Mouse (Mus musculus) frontal cortex, postnatal 36 days (tissue): ENCODE measurements around the gene Tmem258.

ENCODE experiments used
- DNase-seq, 2 experiments: peaks; one replicate each; pipeline ENCODE4 v3.0.0; 2022; ENCODE audit warnings: low spot score in 2 of 2

Gene Tmem258

GRCm38 (mm10) chr19:10223561-10223960 is 19.7 kb downstream of the Tmem258 start:
- DNase-seq, result no peak

DNA sequence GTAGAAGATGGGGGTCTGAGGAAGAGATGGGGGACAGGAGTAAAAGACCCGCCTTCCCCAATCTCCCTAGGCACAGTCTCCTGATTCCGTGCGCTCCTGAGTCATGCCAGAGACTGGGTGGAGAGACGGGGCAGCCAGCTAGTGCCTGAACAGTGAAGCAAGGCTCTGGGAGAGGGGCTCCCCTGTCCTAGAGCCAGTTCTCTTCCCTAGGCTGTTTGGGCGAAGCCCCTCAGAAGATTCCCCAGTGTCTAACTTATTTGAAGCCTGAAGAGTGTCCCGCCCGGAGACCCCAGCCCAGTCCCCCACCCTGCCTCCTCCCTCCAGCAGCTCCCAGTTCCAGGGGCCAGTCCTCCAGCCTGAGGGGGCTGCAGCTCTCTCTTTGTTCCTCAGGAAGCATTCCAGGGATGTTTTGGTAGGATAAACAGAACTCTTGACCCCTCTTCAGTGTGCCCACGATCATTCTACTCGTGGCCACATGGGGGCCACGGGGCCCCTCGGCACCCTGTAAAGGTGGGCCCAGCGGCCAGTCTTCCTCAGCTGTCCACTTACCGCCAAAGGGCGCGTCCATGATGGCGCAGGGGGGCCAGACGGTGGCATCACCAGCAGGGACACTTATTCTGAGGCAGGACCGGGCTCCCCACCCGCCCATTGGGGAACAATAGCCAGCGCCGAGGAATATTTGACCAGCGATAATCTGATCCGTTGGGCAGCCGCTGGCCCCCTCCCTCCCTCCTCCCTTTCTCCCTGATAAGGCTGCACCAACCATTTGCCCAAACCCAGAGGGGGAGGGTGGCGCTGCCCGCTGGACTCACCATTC is 21.0 kb downstream of the Tmem258 start:
- no peak for DNase-seq

- DNase-seq, result no peak
These were observed 22.0 kb downstream of the Tmem258 start for GRCm38 (mm10) chr19:10225767-10226166.

DNA sequence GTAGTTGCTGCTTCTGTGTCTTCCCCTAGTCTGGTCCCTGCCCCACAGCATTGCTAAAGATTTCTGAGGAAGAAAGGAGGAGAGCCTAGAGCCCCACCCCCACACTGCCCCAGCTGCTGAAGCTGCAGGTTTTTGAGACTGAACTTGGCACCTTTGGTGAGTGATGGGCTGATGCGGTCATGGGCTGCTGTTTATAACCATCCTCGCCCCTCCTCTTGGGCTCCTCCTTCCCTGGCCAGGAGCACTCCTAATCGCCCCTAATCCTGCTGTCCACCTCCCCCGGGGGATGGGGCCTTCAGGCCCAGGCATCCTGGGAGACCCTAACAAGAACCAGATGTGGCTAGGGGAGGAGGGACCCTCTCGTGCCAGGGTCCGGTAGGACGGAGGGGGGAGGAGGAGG is 27.2 kb downstream of the Tmem258 start:
- DNase-seq, result no peak

DNA sequence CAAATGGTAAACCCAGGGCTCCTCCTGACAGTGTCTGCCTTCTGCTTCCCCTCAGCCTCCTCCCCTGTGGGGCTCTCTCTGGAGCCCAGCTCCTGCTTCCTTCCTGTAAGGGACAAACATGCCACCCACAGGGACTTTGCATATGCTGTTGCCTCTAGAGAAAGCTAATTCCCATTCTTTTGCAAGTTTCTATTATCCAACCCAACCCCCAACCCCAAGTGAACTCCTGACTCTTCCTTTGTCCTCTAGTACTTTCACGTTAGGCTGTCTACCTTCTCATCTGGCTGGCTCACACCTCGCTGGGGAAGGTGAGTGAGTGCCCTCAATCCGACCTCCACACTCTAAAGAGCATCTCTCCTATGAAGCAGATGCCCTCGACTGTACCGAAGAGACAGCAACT is 28.1 kb downstream of the Tmem258 start:
- no peak for DNase-seq

DNA sequence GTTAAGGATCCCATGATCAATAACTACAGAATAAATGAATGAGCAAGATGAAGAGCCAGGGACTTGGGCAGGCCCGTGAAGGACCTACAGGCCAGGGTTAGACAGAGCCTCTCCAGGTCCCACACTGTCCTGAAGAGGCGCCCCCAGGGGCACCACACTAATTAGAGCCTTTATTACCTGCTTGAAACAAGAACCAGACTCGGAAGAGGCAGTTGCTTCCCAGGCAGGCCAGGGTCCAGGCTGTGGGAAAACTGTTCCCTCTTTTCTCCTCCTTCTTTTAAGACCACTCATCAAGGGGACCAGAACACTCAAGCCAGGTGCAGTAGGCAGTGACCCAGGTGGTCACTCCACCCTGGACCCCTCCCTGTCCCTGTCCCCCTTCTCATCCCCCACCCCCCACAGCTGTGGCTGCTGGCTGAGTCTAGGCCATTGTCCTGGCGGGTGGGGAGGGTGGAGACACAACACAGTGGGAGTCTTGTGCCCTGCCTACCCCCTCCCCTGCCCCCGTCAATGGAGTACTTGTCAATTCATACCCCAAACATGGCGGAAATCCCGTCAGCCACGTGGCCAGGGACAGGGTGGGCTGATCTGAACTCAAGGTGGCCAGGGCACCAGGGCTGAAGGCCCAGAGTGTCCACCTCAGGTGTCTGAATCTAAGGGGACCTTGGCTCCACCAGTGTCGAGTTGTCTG is 28.7 kb downstream of the Tmem258 start:
- no peak for DNase-seq

GRCm38 (mm10) chr19:10235784-10236565 is 32.2 kb downstream of the Tmem258 start:
- DNase-seq, result no peak

DNA sequence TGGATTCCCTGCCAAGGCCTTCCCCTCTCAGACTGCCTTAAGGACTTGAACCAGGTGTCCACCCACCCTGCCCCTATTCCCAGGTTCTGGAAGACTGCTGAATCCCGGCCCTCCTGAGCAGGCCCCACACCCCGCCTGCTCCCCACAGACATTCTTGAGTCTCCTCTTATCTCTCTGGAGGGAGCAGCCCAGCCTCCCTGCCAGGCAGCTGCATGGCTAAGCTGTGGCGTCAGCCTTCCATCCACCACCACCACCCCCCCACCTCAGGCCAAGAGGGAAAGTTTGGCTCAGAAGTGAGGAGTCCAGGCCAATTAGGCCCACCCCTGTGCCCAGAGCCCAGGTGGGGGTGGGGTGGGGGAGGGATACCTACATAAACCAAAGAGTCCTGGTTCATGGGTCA is 34.7 kb downstream of the Tmem258 start:
- DNase-seq, result no peak

GRCm38 (mm10) chr19:10239419-10239818 is 35.6 kb downstream of the Tmem258 start:
- DNase-seq, result no peak

GRCm38 (mm10) chr19:10239975-10240653 is 36.3 kb downstream of the Tmem258 start:
- no peak for DNase-seq

DNA sequence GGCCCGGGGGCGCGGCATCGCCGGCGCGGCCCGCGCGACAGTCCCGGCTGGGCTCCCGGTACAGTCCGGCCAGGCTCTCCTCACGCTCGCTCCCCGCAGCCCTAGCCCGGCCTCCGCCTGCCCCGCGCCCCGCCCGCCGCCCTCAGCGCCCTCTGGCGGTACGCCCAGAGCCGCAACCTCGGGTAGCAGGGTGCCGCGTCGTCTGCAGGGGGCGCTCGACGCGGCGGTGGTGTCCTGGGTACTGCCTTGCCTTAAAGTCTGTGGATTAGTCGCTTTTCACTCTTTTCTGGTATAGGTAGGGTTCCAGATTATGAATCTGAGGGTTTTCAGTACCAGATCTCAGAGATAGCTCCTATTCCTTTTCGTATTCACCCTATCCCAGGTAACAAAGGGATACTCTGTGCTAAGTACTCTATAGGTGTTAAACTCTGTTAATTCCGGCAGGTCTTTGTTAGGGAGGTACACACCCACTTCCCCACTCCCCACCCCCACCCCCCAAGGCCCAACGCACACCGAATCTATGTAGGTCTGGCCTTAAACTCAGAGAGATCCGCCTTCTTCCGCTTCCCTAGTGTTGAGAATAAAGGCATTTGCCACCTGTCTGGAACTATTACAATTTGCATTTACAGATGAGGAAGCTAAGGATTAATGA is 37.0 kb downstream of the Tmem258 start, which contains the start of gene Myrf:
Myrf (minus strand) TSS at position 95 of the 652 bp plus-strand sequence.
- DNase-seq, result peak; percentile 63 to 64

- DNase-seq, result no peak
These were observed 39.1 kb downstream of the Tmem258 start for GRCm38 (mm10) chr19:10242916-10243315.

DNA sequence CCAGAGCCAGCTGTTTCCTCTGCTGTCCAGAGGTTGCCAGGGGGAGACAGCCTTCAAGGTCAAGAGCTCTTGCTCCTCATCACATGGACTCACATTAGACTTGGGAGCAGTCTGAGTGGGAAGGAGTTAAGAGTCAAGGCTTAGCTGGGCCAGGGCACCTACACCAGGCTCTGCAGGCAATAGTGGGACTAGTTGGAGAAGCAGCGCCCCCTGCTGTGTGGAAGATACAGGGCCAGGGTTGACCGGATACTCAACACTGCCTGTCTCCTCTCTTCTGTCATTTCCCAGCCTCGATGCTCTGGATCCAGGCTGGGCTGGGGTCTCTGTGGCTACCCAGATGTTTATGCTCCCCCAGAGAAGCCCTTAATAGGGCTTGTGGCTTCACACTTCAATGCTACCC is 40.4 kb downstream of the Tmem258 start:
- DNase-seq, result peak in 1 of 2 experiments; percentile 63

DNA sequence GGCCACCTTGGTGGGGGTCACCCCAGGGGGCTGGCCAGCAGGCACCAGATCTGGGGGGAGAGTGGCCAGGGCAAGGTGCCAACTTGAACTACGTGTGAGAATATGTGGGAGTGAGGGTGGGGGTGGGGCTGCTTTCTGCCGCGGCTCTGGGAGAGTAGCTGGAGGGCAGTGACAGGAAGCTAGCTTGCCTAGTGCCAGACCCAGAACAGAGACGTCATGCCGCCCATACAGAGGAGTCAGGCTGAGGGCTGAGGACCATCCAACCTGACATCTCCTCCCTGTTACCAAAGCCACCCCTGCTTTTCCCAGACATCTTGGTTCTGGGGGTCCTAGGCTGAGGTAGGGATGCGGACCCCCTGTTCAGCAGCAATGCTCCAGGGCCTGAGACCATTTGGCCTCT is 43.4 kb downstream of the Tmem258 start:
- no peak for DNase-seq

GRCm38 (mm10) chr19:10248128-10248527 is 44.3 kb downstream of the Tmem258 start:
- DNase-seq, result no peak
